Mouse (Mus musculus) forebrain, embryonic 13.5 days (tissue): ENCODE results near the gene Ubap2l. TPM values are rescaled to one million over a fixed set of nuclear protein-coding genes. Genes with fewer than 3 reads are reported as not detected.
A peak's percentile ranks its signal among the peaks of the same experiment; 100 is the strongest.

Source experiments
- ATAC-seq: fragments of 200-750 bp; cut with Nextera tagmentation; 2 replicates; pipeline ENCODE4 v1.8.0; 2017
- H3K27ac ChIP-seq: fragments of 300-500 bp; sonication (generic); 2 replicates; pipeline ENCODE4 v1.5.1; 2015; ENCODE audit warnings: inconsistent platforms, mild to moderate bottlenecking, moderate library complexity
- H3K27me3 ChIP-seq: fragments of 300-500 bp; sonication (generic); 2 replicates; pipeline ENCODE4 v1.6.1; 2015; ENCODE audit warnings: mild to moderate bottlenecking, inconsistent platforms
- H3K36me3 ChIP-seq: fragments of 300-500 bp; sonication (generic); 2 replicates; pipeline ENCODE4 v1.6.1; 2015; ENCODE audit warnings: mild to moderate bottlenecking, inconsistent platforms; ENCODE audit not compliant: poor library complexity, severe bottlenecking
- H3K4me1 ChIP-seq: fragments of 300-500 bp; sonication (generic); 2 replicates; pipeline ENCODE4 v1.6.1; 2015; ENCODE audit warnings: inconsistent platforms
- H3K4me2 ChIP-seq: fragments of 300-500 bp; sonication (generic); 2 replicates; pipeline ENCODE4 v1.6.1; 2015; ENCODE audit warnings: inconsistent platforms, mild to moderate bottlenecking, moderate library complexity
- H3K4me3 ChIP-seq: fragments of 300-500 bp; sonication (generic); 2 replicates; pipeline ENCODE4 v1.5.1; 2015; ENCODE audit warnings: mild to moderate bottlenecking, inconsistent platforms
- H3K9ac ChIP-seq: fragments of 300-500 bp; sonication (generic); 2 replicates; pipeline ENCODE4 v1.6.1; 2015; ENCODE audit warnings: mild to moderate bottlenecking, inconsistent platforms
- H3K9me3 ChIP-seq: fragments of 300-500 bp; sonication (generic); replicated peaks from 2 replicates; pipeline ENCODE4 v1.6.1; 2016; ENCODE audit warnings: inconsistent platforms
- WGBS: fragments of 180-500 bp; shearing (Covaris S2); methylation state at CpG from one replicate; pipeline ENCODE4 v1.1.7; 2015; 5-methylcytosine and 5-hydroxymethylcytosine counted together
- polyA plus RNA-seq: library from polyadenylated mRNA; unstranded; fragments of >200 nt; fragmentation: Nextera tagmentation; extraction: Ambion mirVana; gene quantifications from 2 replicates; pipeline ENCODE4 v1.2.1, GENCODE M21; 2015

Gene Ubap2l
- polyA plus RNA-seq, 1 experiment from 2014 or later, result 169 TPM

DNA sequence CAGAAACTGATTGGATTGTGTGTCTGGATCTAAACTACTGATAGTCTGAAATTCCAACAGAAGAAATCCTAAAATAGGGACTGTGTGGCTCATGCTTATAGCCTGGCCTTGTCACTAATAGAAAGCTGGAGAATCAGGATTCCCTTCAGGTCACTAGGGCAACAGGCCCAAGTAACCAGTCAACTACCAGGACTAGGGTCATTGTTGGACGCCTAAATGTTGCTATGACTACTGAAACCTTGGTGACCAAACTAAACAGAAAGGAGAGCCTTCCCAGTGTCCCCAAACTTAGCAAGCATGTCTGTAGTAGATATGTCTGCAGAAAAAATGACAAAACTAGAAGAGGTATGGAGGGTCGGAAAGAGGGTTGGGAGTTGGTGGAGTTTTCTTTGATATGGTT lies 10.1 kb upstream of the Ubap2l start:
- Histone ChIP-seq H3K9me3 (no peaks in the 10 kb centered on the region), H3K27ac (no peak overlapping the region), H3K4me3 (no peak overlapping the region), H3K27me3 (no peaks in the 10 kb centered on the region), H3K4me1 (no peaks in the 10 kb centered on the region), H3K4me2 (no peak overlapping the region), H3K36me3 (peaks cover 68% of the 10 kb centered on the region), H3K9ac (no peak overlapping the region)
- WGBS, result 66% methylated on average over 2 of the region's 2 CpGs
- no peak for ATAC-seq

DNA sequence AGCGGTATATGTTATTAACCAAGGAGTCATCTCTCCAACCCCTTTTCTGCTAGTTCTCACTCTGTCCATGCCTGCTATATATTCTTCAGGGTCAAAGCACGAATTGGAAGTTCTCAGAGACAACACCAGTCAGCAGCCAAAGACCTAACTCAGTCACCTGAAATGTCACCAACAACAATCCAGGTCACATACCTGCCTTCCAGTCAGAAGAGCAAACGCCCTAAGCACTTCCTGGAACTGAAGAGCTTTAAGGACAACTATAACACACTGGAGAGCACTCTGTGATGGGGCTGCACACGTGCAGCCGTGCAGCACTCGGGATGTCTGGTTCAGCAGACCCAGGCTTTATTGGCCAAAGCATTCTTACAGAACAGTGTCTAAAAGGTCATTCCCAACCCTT lies 9.1 kb upstream of the Ubap2l start:
- no peak overlapping the region for H3K9ac ChIP-seq
- no peak for ATAC-seq
- no peak overlapping the region for H3K4me3 ChIP-seq
- H3K36me3 ChIP-seq, result peaks cover 74% of the 10 kb centered on the region
- H3K27me3 ChIP-seq, result no peaks in the 10 kb centered on the region
- no peaks in the 10 kb centered on the region for H3K4me1 ChIP-seq
- no peaks in the 10 kb centered on the region for H3K9me3 ChIP-seq
- 93% methylated on average over 6 of the region's 6 CpGs for WGBS
- no peak overlapping the region for H3K27ac ChIP-seq
- H3K4me2 ChIP-seq, result no peak overlapping the region

DNA sequence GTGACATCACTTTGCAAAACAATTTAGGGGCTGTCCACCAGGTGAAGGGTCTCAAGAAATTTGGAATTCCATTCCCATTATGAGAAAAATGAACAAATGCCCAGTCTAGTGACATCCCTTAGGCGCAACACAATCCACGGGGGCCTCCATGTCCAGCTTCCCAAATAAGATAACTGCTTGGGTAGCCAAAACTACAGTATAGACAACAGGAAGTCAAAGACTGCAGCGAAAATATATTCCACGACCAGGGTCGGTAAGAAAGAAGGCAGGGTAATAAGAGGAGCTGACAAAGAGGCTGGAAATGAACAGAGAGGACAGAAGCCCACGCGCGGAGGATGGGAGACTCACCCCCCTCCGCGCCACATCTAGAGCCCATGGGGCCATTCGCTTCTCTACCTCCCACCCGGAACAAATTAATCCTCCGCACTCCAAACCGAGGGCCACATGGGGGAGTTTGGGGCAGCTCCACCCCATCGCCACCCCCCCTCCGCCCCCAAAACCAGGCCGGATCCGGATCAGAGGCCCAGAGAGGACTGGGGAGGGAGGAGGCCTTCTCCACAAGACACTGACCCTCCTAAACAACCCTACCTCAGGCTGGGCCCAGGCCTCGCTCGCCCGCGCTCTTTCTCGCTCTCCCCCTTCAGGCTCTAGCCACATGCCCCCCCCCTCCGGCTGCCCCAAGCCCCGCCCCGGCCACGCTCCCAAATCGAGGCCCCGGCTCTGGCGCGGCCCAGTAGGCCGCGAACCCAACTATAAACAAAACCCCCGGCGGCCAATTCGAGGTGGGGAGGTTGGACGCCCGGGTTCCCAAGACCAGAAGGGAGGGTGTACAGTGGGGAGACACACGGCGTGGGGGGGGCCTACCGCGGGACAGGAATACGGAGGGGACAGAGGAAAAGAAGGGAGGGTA lies 732 bp downstream of the Ubap2l start, which contains the start of gene 4933434E20Rik:
TSS of gene 4933434E20Rik (plus strand) at position 196 of the 910 bp plus-strand sequence.
- peak within 1 kb of the TSS; percentile 91 for H3K27ac ChIP-seq
- H3K4me1 ChIP-seq, result peaks cover 49% of the 10 kb centered on the region
- no peaks in the 10 kb centered on the region for H3K9me3 ChIP-seq
- no peaks in the 10 kb centered on the region for H3K27me3 ChIP-seq
- H3K36me3 ChIP-seq, result peaks cover 30% of the 10 kb centered on the region
- peak within 1 kb of the TSS; percentile 89 for H3K9ac ChIP-seq
- peak within 1 kb of the TSS; percentile 66 for H3K4me3 ChIP-seq
- peak within 1 kb of the TSS; percentile 80 for H3K4me2 ChIP-seq
- under 1% methylated on average over 37 of the region's 43 CpGs for WGBS
- ATAC-seq, result peak; percentile 78

DNA sequence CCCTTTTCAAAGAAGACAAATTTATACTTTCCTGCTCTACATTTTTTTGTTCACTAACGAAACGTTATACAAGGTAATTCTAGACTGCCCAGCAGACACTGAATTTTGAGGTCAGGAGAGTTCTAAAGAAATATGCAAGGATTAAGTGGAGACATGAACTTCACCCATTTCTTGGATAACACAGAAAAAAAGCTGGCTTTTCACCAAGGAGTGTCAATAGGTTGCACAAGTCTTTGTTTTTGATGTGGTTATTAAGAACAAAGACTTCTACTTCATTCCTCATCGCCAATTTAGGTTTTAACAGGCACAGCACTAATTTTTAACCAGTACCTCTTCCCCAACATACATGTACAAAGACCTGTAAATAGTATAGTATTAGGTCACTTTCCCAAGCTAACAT lies 2.7 kb downstream of the Ubap2l start:
- Histone ChIP-seq H3K27ac (no peak overlapping the region), H3K9ac (no peak overlapping the region), H3K36me3 (peaks cover 28% of the 10 kb centered on the region), H3K4me2 (no peak overlapping the region), H3K4me1 (peaks cover 37% of the 10 kb centered on the region), H3K4me3 (no peak overlapping the region), H3K27me3 (no peaks in the 10 kb centered on the region), H3K9me3 (no peaks in the 10 kb centered on the region)
- 59% methylated on average over 3 of the region's 3 CpGs for WGBS
- no peak for ATAC-seq

DNA sequence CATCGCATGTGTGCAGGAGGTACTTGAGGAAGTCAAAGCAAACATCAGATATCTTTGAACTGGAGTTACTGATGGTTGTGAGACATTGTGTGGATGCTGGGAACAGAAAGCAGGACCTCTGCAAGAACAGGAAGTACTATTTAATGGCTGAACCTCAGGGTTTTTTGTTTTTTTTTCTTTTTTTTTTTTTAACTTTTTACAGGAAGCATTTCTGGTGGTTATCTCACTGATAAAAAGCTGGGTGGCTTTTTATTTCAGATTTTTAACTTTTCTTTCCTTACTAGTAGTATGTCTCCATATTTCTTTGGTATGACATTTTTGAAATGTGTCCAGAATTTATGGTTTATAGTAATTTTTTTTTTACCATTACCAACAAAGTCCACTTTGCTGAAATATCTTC lies 16.2 kb downstream of the Ubap2l start:
- no peaks in the 10 kb centered on the region for H3K4me1 ChIP-seq
- H3K27ac ChIP-seq, result no peak overlapping the region
- no peak overlapping the region for H3K4me3 ChIP-seq
- H3K4me2 ChIP-seq, result no peak overlapping the region
- no peaks in the 10 kb centered on the region for H3K27me3 ChIP-seq
- no peak overlapping the region for H3K9ac ChIP-seq
- 98% methylated on average over 1 of the region's 1 CpGs for WGBS
- ATAC-seq, result no peak
- H3K9me3 ChIP-seq, result no peaks in the 10 kb centered on the region
- peaks cover 85% of the 10 kb centered on the region for H3K36me3 ChIP-seq

DNA sequence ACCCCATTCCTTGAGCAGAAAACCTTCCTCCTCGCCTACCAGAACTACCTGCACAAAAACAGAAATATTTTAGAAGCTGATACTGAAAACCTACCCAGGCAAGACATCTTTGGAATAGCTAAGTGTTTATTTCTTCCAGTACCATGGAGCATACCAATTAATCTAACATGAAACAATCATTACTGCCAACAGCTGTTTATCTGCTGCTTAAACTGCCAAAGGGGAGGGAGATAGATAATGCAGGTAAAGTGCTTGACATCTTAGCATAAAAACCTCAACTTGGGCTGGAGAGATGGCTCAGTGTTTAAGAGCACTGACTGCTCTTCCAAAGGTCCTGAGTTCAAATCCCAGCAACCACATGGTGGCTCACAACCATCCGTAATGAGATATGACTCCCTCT lies 17.8 kb downstream of the Ubap2l start:
- Histone ChIP-seq H3K36me3 (peaks cover 89% of the 10 kb centered on the region), H3K27me3 (no peaks in the 10 kb centered on the region), H3K4me2 (no peak overlapping the region), H3K4me3 (no peak overlapping the region), H3K27ac (no peak overlapping the region), H3K9ac (no peak overlapping the region), H3K4me1 (no peaks in the 10 kb centered on the region), H3K9me3 (no peaks in the 10 kb centered on the region)
- 91% methylated on average over 2 of the region's 2 CpGs for WGBS
- ATAC-seq, result no peak

DNA sequence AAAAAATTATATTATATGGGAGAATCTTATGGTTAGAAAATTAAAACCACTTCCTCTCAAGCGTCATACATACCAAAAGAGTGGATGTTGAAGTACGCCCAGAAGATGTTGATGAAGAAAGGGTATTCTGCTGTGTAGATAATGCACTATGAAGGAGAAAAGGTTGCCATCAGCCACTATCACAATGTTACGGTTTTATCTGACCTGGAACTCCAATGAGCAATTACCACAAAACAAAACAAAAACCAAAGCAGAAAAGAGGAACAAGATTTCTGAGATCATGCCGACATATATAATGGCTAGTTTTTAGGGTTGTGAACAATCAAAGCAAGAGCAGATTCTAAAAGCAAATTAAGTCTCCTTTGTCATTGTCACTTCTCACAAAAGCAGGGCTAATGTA lies 35.8 kb downstream of the Ubap2l start:
- H3K27me3 ChIP-seq, result no peaks in the 10 kb centered on the region
- H3K4me1 ChIP-seq, result no peaks in the 10 kb centered on the region
- no peak overlapping the region for H3K4me2 ChIP-seq
- no peak overlapping the region for H3K9ac ChIP-seq
- H3K36me3 ChIP-seq, result peaks cover 97% of the 10 kb centered on the region
- WGBS, result 96% methylated on average over 4 of the region's 4 CpGs
- H3K4me3 ChIP-seq, result no peak overlapping the region
- ATAC-seq, result no peak
- no peak overlapping the region for H3K27ac ChIP-seq
- H3K9me3 ChIP-seq, result no peaks in the 10 kb centered on the region

DNA sequence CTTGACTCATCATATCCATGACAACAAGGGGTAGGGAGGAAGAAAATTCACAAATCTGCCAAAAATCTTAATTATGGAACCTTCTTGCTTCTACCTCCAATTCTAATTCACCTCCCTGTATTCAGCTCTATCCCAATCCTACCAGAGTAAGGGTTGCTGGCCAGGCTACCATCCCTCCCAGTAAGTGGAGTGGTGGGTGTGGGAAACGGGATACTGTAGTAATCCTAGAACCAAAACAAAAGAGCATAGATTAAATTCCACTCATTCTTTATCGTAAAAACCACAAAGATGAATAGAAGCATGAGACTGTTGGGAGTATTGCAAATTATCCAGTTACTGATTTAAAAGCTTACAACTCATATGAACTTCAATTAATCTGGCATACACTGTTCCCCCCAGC lies 42.1 kb downstream of the Ubap2l start:
- WGBS, result 88% methylated on average over 2 of the region's 2 CpGs
- Histone ChIP-seq H3K4me2 (no peak overlapping the region), H3K9ac (no peak overlapping the region), H3K9me3 (no peaks in the 10 kb centered on the region), H3K4me3 (no peak overlapping the region), H3K27ac (no peak overlapping the region), H3K4me1 (no peaks in the 10 kb centered on the region), H3K36me3 (peaks cover 97% of the 10 kb centered on the region), H3K27me3 (no peaks in the 10 kb centered on the region)
- no peak for ATAC-seq

DNA sequence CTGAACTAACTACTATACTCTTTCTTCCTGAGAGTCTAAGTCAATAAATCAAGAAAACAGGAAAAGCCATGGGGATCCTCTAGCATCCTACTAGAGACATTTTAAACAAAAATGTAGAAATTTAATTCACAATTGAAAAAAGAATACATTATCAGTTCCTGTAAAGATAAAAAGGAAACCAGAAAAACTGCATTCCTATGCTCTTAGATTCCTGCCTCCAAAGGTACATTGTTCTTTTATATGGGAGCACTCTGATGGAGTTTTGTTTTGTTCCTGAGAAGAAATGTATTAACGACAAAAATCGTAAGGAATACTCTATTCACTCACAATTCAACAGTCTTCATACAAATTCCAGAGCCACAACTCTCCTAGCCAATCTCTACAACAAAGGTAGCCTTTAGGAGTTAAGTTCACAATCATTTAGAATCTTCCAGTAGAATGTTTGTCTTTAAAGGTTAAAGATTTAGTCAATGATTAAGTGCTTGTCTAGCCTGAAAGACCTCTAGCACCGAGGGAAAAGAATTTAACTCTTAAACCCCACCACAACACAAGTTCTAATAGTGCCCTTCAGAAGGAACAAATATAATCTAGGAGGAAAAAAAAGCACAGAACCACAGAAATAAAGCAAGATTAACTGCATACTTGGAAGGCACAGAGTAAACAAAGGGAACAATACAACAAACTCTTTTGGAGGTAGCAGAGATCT lies 48.2 kb downstream of the Ubap2l start:
- Histone ChIP-seq H3K9ac (no peak overlapping the region), H3K27me3 (no peaks in the 10 kb centered on the region), H3K4me3 (no peak overlapping the region), H3K4me2 (no peak overlapping the region), H3K27ac (no peak overlapping the region), H3K9me3 (no peaks in the 10 kb centered on the region), H3K4me1 (peaks cover 1% of the 10 kb centered on the region; the same call in 1 of the 2 replicates), H3K36me3 (peaks cover 74% of the 10 kb centered on the region)
- ATAC-seq, result no peak
- WGBS, result 85% methylated on average over 3 of the region's 3 CpGs

DNA sequence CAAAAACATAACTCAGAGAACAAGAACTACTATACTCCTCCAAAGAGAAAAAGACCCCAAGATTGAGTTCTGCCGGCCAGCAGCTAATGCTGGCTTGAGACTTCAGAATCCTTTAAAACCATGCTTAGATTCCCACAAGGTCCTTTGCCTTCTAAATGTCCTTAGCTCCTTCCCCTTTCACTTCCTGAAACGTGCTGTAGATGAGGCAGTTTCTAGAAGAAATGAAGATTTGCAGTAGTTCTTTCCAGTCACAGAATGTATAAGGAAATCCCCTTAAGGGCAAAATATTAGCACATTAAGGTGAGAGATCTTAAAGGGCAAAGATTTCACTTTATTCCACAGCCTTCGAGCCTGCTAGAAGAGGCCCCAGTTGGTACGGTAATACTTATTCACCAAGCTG lies 52.6 kb downstream of the Ubap2l start:
- WGBS, result 81% methylated on average over 4 of the region's 4 CpGs
- Histone ChIP-seq H3K9me3 (no peaks in the 10 kb centered on the region), H3K4me1 (peaks cover 17% of the 10 kb centered on the region), H3K27ac (no peak overlapping the region), H3K4me2 (no peak overlapping the region), H3K9ac (no peak overlapping the region), H3K4me3 (no peak overlapping the region), H3K36me3 (peaks cover 46% of the 10 kb centered on the region), H3K27me3 (no peaks in the 10 kb centered on the region)
- ATAC-seq, result no peak

DNA sequence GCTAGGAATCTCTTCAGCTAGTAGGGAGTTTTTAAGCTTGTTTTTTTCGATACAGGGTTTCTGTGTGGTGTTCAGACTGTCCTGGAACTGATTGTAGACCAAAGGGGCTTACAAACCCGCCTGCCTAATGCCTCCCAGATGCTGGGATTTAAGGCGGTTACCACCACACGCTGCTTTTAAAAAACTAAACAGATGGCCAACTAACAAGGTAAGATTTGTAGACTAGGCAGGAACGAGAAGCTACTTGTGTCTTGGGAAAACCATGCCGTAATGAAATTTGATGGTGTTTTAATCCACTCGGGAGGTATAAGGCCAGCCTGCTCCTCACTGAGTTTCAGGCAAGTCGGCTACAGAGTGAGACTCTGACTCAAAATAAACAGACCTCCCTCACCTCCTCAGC lies 53.3 kb downstream of the Ubap2l start:
- Histone ChIP-seq H3K27me3 (no peaks in the 10 kb centered on the region), H3K4me1 (peaks cover 17% of the 10 kb centered on the region), H3K27ac (peak overlapping the region; percentile 91), H3K9ac (peak overlapping the region; percentile 89), H3K4me3 (peak overlapping the region; percentile 78), H3K36me3 (peaks cover 52% of the 10 kb centered on the region), H3K9me3 (no peaks in the 10 kb centered on the region), H3K4me2 (peak overlapping the region; percentile 95)
- 23% methylated on average over 8 of the region's 8 CpGs for WGBS
- no peak for ATAC-seq

DNA sequence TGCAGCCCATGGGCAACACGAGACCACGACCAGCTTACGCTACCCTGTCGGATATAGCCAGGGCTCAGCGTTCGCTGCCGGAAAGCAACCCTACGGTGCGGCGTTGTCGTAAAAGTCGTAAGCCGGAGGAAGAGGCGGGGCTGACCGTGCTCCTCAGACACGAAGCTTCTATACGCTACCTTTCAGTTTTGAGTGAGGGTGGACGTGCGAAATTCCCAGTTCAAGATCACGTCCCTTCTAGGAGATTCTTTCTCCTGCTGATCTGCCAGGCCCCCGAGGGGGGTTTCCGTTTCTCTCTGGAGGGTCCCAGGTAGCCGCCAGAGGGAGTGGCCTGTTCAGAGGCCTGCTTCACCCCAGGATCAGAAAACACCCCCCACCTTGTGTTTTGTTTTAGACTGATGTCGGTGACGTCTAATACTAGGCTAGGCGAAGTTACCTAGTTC lies 53.8 kb downstream of the Ubap2l start, which contains the start of gene Hax1:
TSS of gene Hax1 (minus strand) at position 169 of the 443 bp plus-strand sequence.
- under 1% methylated on average over 26 of the region's 26 CpGs for WGBS
- Histone ChIP-seq H3K9ac (peak within 1 kb of the TSS; percentile 89), H3K36me3 (peaks cover 54% of the 10 kb centered on the region), H3K4me2 (peak within 1 kb of the TSS; percentile 95), H3K4me3 (peak within 1 kb of the TSS; percentile 78), H3K9me3 (no peaks in the 10 kb centered on the region), H3K27ac (peak within 1 kb of the TSS; percentile 91), H3K4me1 (peaks cover 17% of the 10 kb centered on the region), H3K27me3 (no peaks in the 10 kb centered on the region)
- peak; percentile 96 for ATAC-seq
